Mouse (Mus musculus) G1E (cell line): ENCODE measurements at regions not wholly inside any gene's neighbourhood (a gene's known extent, or its start where the extent isn't known, plus 50 kb on each side); places are given as distances from the start of the nearest gene placed in this dataset.

Experiments
- ATAC-seq: 2 replicates; pipeline ENCODE4 v1.8.0; 2016; ENCODE audit warnings: mild to moderate bottlenecking; ENCODE audit not compliant: insufficient number of reproducible peaks, poor library complexity, low FRiP score, severe bottlenecking; ENCODE audit errors: extremely low read depth
- DNase-seq: peaks from one replicate; pipeline ENCODE4 v3.0.0; 2012; ENCODE audit warnings: low spot score
- H3K27me3 ChIP-seq: 2 replicates; pipeline ENCODE4 v1.6.1; 2012; ENCODE audit warnings: mild to moderate bottlenecking, low read length, inconsistent platforms; ENCODE audit not compliant: insufficient read depth
- H3K36me3 ChIP-seq: replicated peaks from 2 replicates; pipeline ENCODE3; 2012; ENCODE audit warnings: mild to moderate bottlenecking, inconsistent platforms
- H3K4me1 ChIP-seq: 2 replicates; pipeline ENCODE4 v1.6.1; 2012; ENCODE audit warnings: low read depth, low read length, inconsistent platforms, mixed read lengths; ENCODE audit not compliant: insufficient read depth
- H3K4me3 ChIP-seq: 2 replicates; pipeline ENCODE4 v1.5.1; 2012; ENCODE audit warnings: low read depth, mild to moderate bottlenecking, inconsistent platforms, low read length, moderate library complexity, mixed read lengths
- H3K9me3 ChIP-seq: replicated peaks from 2 replicates; pipeline ENCODE4 v1.6.1; 2012; ENCODE audit warnings: inconsistent platforms
- CTCF ChIP-seq: IDR thresholded peaks from 2 replicates; pipeline ENCODE4 v1.5.1; 2012; ENCODE audit warnings: low read depth, low read length, inconsistent platforms, mixed read lengths
- GATA1 ChIP-seq: IDR thresholded peaks from 2 replicates; pipeline ENCODE4 v1.6.1; 2012; ENCODE audit warnings: borderline replicate concordance, low read length, inconsistent platforms, mixed read lengths
- GATA2 ChIP-seq: IDR thresholded peaks from 2 replicates; pipeline ENCODE4 v1.6.1; 2012; ENCODE audit warnings: low read depth, low read length, inconsistent platforms, borderline replicate concordance
- POLR2AphosphoS5 ChIP-seq: IDR thresholded peaks from 2 replicates; pipeline ENCODE4 v1.6.1; 2012; ENCODE audit warnings: low read depth, low read length, inconsistent platforms; ENCODE audit not compliant: insufficient replicate concordance
- TAL1 ChIP-seq: conservative IDR thresholded peaks from 2 replicates; pipeline ENCODE4 v1.6.1; 2012; ENCODE audit warnings: low read depth, low read length, inconsistent platforms, mixed read lengths

DNA sequence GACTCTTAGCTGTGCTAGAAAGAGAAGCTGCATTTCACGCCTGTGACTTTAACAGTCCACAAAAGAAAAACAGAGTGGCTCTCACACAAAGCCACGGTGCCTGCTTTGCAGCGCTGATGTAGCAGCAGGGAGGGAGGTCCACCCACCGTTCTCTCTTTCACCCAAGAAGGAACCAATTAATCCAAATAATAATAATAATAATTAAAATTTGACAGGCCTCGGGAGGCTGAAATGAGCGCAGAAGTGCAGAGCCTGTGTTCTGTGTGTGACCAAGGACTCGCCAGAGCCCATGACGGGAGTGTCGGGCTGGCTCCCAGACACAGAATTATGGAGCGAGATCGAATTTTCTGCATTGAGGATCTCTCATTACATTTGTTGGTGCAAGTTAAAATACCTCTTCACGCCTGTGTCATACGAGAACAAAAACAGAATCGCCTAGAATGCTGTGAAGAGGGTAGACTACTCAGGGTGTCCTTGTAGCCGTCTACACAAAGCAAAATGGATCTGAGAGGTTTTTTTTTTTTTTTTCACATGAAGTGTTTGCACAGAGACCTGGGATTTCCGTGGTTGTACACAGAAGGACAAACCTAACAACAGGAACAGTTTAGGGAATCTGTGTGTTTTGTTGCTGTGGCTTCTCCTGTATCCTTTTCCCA, 134.3 kb upstream of the Pmfbp1 start:
- no peak for TF ChIP-seq TAL1
- Histone ChIP-seq H3K36me3 (no peaks in the 10 kb centered on the region), H3K27me3 (no peaks in the 10 kb centered on the region), H3K4me3 (no peak overlapping the region), H3K4me1 (no peaks in the 10 kb centered on the region), H3K9me3 (peaks cover 44% of the 10 kb centered on the region)
- no peak for DNase-seq
- ATAC-seq = no peak

DNA sequence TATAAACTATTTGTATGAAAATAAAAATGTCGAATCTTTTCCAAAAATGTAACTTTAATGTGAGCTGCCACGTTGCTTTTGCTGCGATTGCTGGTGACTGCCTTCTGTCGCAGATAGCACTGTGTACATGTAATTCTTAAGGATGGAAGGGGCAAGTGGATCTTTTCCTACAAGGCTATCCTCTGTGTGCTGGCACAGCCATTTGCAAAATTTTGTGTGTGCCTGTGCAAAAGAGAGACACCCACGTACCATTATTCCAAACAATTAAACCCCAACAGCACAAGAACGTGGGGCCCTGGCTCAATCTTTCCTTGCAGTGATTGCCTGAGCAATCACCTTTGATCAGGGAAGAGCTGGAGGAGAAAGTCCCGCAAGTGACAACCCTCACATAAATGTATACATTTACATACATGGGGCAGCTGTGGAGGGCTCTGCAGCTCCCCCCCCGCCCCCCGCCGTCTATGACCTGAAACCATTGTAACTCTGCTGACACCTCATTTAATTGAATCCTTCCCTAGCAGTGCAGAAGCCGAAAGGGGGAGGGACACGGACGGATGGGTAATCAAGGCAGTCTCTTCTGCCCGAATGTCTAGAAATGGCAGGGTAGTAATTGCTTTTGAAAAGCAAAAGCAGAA, 133.6 kb upstream of the Pmfbp1 start:
- no peak for DNase-seq
- Histone ChIP-seq H3K27me3 (no peaks in the 10 kb centered on the region), H3K4me1 (no peaks in the 10 kb centered on the region), H3K9me3 (peaks cover 42% of the 10 kb centered on the region), H3K36me3 (no peaks in the 10 kb centered on the region), H3K4me3 (no peak overlapping the region)
- no peak for ATAC-seq
- TF ChIP-seq POLR2AphosphoS5 (no peak), GATA2 (no peak), TAL1 (no peak), CTCF (no peak), GATA1 (no peak)

DNA sequence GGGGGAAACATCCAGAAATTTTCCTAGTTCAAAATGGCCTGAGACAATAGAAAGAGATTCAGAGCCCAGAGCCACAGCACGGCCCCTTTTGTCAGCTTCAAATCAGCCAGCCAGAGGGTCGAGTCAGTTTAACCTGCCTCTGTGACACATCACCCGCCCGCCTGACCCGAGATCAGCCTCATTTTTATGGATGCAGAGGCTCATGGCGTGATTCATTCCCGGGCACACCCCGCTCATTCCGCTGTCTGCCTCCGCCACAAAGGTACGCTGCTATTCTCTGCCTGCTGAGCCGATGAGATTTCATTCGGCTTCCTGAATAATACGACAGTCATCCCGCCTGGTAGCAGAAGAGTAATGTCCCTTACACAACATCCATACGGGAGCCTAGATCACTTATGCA, 132.9 kb upstream of the Pmfbp1 start:
- Histone ChIP-seq H3K9me3 (peaks cover 43% of the 10 kb centered on the region), H3K36me3 (no peaks in the 10 kb centered on the region), H3K27me3 (no peaks in the 10 kb centered on the region), H3K4me1 (no peaks in the 10 kb centered on the region), H3K4me3 (no peak overlapping the region)
- TF ChIP-seq CTCF (no peak), TAL1 (no peak), POLR2AphosphoS5 (no peak), GATA2 (no peak), GATA1 (no peak)
- ATAC-seq = no peak
- no peak for DNase-seq

DNA sequence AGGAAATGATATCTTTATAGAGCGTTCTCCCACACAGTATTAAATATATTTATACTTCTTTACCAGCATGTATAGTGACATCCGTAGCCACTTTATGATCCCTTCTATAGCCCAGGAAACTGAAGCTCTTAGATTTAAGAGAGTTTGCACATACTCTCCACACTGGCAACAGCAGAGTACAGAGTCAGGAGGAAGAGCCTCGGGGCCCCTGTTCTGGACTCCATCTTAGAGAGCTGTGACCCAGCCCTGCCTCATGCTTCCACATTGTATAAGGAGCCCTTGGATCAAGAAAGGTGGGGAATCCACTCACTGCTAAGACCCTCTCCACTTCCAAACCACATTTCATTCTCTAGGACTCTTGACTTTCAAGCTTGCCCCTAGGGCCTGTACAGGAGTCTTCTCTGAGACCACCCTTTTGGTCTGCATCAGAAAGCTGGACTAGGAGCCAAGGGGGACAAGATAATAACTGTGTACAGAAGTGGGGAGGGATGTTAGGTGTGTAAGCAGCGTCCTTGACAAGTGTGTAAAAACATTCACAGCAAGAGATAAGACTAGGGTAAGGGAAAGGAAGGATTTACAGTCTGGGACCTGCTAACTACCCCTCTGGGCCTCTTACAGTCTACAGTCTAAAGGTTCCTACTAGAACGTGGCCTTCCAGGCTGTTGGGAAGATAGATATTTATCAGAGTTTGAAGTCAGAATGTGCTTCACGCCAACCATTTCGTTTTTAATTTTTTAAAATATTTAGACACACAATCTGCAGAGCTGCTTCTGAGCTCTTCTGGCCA, 132.1 kb upstream of the Pmfbp1 start:
- ATAC-seq (no peak), DNase-seq (no peak)
- Histone ChIP-seq H3K36me3 (no peaks in the 10 kb centered on the region), H3K4me3 (no peak overlapping the region), H3K4me1 (no peaks in the 10 kb centered on the region), H3K9me3 (peaks cover 50% of the 10 kb centered on the region), H3K27me3 (no peaks in the 10 kb centered on the region)
- no peak for TF ChIP-seq CTCF
- TF ChIP-seq POLR2AphosphoS5 = no peak
- TF ChIP-seq TAL1 = no peak
- TF ChIP-seq GATA1 = no peak
- no peak for TF ChIP-seq GATA2

DNA sequence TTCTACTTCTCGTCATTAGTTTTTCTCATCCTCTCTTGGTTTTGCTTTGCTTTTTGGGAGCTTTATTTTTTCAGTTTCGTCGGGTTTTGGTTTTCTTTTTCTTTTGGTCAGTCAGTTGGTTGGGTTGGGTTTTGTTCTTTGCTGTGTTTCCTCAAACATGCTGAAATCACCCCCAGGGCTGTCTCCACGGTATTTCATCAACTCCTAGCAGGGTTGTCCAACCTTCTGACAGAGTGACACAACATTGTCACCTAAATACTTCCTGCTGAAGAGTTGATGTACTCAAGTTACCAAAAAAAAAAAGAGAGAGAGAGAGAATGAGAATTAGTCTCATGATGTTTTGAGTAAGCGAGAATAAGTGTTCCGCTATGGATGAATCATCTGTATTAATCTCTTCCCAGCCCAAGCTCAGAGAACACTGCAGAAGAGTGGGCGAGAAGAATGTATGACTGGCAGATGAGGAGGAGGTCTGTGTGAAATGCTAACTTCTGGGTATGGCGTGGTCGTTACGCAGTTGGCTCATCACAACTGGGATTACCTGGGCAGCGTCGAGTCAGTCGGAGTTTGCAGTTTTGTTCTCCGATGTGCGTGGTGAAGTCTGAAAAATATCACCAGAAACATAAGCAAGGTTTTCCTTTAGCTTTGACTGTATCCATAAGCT, 130.5 kb upstream of the Pmfbp1 start:
- TF ChIP-seq GATA2 (no peak), POLR2AphosphoS5 (no peak), GATA1 (no peak), CTCF (no peak), TAL1 (no peak)
- H3K9me3 ChIP-seq = peaks cover 48% of the 10 kb centered on the region
- no peak overlapping the region for H3K4me3 ChIP-seq
- H3K27me3 ChIP-seq = no peaks in the 10 kb centered on the region
- DNase-seq (no peak), ATAC-seq (no peak)
- no peaks in the 10 kb centered on the region for H3K4me1 ChIP-seq
- no peaks in the 10 kb centered on the region for H3K36me3 ChIP-seq

DNA sequence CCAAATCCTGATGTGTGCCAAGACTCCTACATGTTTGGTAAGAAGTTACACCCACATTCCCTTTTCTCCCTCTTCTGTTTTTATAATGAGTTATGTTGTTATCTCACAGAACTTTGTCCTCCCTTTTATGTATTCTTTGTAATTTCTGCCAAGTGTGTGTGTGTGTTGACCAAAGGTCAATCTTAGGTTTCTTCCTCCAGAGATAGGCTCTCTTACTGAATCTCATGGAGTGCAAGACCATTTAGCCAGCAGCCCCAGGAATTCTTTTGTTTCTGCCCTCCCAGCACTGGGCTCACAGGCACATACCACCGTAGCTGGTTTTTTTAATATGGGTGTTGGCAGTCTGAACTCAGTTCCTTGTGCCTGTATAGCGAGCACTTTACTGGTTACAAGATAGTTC, 119.8 kb upstream of the Pmfbp1 start:
- no peak for TF ChIP-seq GATA1
- no peak for TF ChIP-seq TAL1
- no peak for TF ChIP-seq CTCF
- no peak for TF ChIP-seq POLR2AphosphoS5
- no peak for TF ChIP-seq GATA2
- no peaks in the 10 kb centered on the region for H3K27me3 ChIP-seq
- H3K4me3 ChIP-seq = no peak overlapping the region
- H3K4me1 ChIP-seq = no peaks in the 10 kb centered on the region
- no peaks in the 10 kb centered on the region for H3K36me3 ChIP-seq
- no peak for DNase-seq
- ATAC-seq = no peak
- peaks cover 57% of the 10 kb centered on the region for H3K9me3 ChIP-seq
